Mouse (Mus musculus) small intestine, adult 2 months (tissue): Measurements from ENCODE around the gene Zbtb7b.

Experiments used
- CTCF ChIP-seq: fragments of 200-500 bp; IDR thresholded peaks from 2 replicates; pipeline ENCODE4 v1.5.1; 2012; ENCODE audit warnings: low read depth, mild to moderate bottlenecking, control low read depth, inconsistent platforms, low read length, moderate library complexity, mixed read lengths; ENCODE audit not compliant: insufficient replicate concordance, insufficient read length; ENCODE audit errors: extremely low read depth
- POLR2A ChIP-seq: fragments of 200-500 bp; IDR thresholded peaks from 2 replicates; pipeline ENCODE4 v1.6.1; 2012; ENCODE audit warnings: low read depth, mild to moderate bottlenecking, control low read depth, inconsistent platforms, low read length, moderate library complexity

GRCm38 (mm10) chr3:89336529-89336928 lies 58.0 kb downstream of the Zbtb7b start:
- TF ChIP-seq CTCF: no peak
- TF ChIP-seq POLR2A: no peak
